Mouse (Mus musculus): ENCODE results near the gene Sh3gl3.

- TF ChIP-seq CTCF (IDR thresholded peaks at IDR 0.05; ENCODE audit: extremely low read depth, insufficient read depth, insufficient read length, insufficient replicate concordance) (no peak), POLR2A (IDR thresholded peaks at IDR 0.05; ENCODE audit: low read depth, low read length) (no peak)
Observed at GRCm38 (mm10) chr7:82175327-82175721, 1.7 kb downstream of the Sh3gl3 start.

Measured in spleen, adult 2 months (tissue).